Mouse (Mus musculus) ES-Bruce4 (cell line): ENCODE measurements around the gene Zfp488. TPM values are rescaled to one million over a fixed set of nuclear protein-coding genes. Genes with fewer than 3 reads are reported as not detected.
A peak's percentile ranks its signal among the peaks of the same experiment; 100 is the strongest.

Experiments used
- H3K27ac ChIP-seq: 2 replicates; pipeline ENCODE4 v1.5.1; 2012; ENCODE audit warnings: low read length, inconsistent platforms; ENCODE audit not compliant: insufficient read depth
- H3K27me3 ChIP-seq: 2 replicates; pipeline ENCODE4 v1.6.1; 2012; ENCODE audit warnings: mild to moderate bottlenecking, low read length, inconsistent platforms; ENCODE audit not compliant: control insufficient read depth, poor library complexity, insufficient read depth, severe bottlenecking
- H3K36me3 ChIP-seq: 2 replicates; pipeline ENCODE4 v1.6.1; 2012; ENCODE audit warnings: inconsistent platforms, mild to moderate bottlenecking, low read length, moderate library complexity; ENCODE audit not compliant: control insufficient read depth, poor library complexity, insufficient read depth, severe bottlenecking
- H3K4me1 ChIP-seq: one replicate; pipeline ENCODE4 v1.8.1; 2011; ENCODE audit warnings: low read length; ENCODE audit not compliant: control insufficient read depth, insufficient read depth
- H3K4me3 ChIP-seq: 2 replicates; pipeline ENCODE4 v1.5.1; 2011; ENCODE audit warnings: low read depth, mild to moderate bottlenecking, low read length
- H3K9ac ChIP-seq: 2 replicates; pipeline ENCODE4 v1.6.1; 2012; ENCODE audit warnings: low read depth, mild to moderate bottlenecking, inconsistent platforms; ENCODE audit not compliant: poor library complexity, severe bottlenecking
- H3K9me3 ChIP-seq: replicated peaks from 2 replicates; pipeline ENCODE4 v1.6.1; 2012; ENCODE audit warnings: mild to moderate bottlenecking, low read length, inconsistent platforms; ENCODE audit not compliant: control insufficient read depth, poor library complexity, insufficient read depth, severe bottlenecking
- CTCF ChIP-seq: IDR thresholded peaks from one replicate; pipeline ENCODE4 v1.8.1; 2011; ENCODE audit warnings: low read depth, low read length
- EP300 ChIP-seq: IDR thresholded peaks from 2 replicates; pipeline ENCODE4 v1.6.1; 2011; ENCODE audit warnings: low read depth, low read length; ENCODE audit not compliant: insufficient read depth
- POLR2A ChIP-seq: IDR thresholded peaks from one replicate; pipeline ENCODE4 v1.8.1; 2011; ENCODE audit warnings: low read length; ENCODE audit not compliant: insufficient read depth
- polyA plus RNA-seq: library from polyadenylated mRNA; stranded (reverse); fragments of >200 nt; gene quantifications from 2 replicates; pipeline ENCODE4 v1.2.4, GENCODE M21; 2011; ENCODE audit warnings: low read depth; ENCODE audit not compliant: missing spikeins, insufficient read depth, insufficient read length

Gene Zfp488
- polyA plus RNA-seq, 1 experiment, result not detected

DNA sequence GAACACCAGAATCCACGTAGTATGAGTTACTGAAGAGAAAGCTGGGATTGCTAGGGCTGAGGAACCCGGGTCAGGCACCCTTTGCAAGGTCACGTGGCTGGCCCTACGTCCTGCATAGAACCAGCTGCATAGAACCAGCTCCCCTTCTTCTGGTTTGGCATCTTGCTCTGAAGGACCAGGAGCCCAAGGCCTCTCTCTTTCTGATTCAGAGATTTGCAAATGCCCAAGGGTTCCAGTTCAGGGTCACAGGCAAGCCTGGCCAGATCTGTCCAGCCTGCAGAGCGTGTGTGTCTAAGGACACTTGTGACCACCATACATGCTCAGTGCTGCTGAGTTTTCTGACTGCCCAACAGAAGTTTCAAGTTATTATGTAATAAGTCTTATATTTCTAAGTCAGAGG, 36.3 kb downstream of the Zfp488 start:
- no peaks in the 10 kb centered on the region for H3K27me3 ChIP-seq
- no peaks in the 10 kb centered on the region for H3K36me3 ChIP-seq
- no peak overlapping the region for H3K4me3 ChIP-seq
- no peak for TF ChIP-seq CTCF
- TF ChIP-seq EP300, result no peak
- TF ChIP-seq POLR2A, result no peak
- no peaks in the 10 kb centered on the region for H3K9me3 ChIP-seq
- no peaks in the 10 kb centered on the region for H3K4me1 ChIP-seq
- no peak overlapping the region for H3K27ac ChIP-seq
- no peak overlapping the region for H3K9ac ChIP-seq

- no peak within 1 kb of the TSS for H3K9ac ChIP-seq
- TF ChIP-seq POLR2A (no peak), EP300 (no peak), CTCF (no peak)
These were observed 37.8 kb downstream of the Zfp488 start, which contains the start of gene Gdf2 for GRCm38 (mm10) chr14:33940739-33941138. TSS of gene Gdf2 (plus strand) at chr14:33941039.

DNA sequence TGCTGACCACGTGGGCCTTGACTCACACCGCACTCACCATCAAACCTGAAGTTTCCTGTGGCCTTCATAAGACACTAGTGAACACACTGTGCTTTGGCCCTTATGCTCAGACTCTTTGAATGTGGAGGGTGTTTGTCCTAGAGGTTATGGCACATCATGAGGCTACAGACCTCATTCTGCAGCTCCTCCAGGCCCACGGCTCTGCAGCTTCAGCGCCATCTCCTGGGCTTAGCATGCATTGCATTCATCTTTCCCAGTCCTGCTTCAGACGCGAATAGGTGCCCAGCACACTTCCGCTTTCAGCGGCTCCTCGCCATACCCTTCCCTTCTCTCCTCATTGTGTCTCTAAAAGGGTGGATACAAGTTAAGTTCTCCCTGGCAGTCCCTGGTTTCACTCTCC, 39.4 kb downstream of the Zfp488 start:
- H3K4me3 ChIP-seq, result no peak overlapping the region
- H3K36me3 ChIP-seq, result no peaks in the 10 kb centered on the region
- no peak overlapping the region for H3K9ac ChIP-seq
- H3K9me3 ChIP-seq, result no peaks in the 10 kb centered on the region
- H3K27ac ChIP-seq, result no peak overlapping the region
- TF ChIP-seq CTCF, result peak; percentile 90
- no peak for TF ChIP-seq EP300
- no peaks in the 10 kb centered on the region for H3K4me1 ChIP-seq
- H3K27me3 ChIP-seq, result no peaks in the 10 kb centered on the region

More at GRCm38 (mm10) chr14:33940739-33941138, 37.8 kb downstream of the Zfp488 start, which contains the start of gene Gdf2:
- Histone ChIP-seq H3K27me3 (no peaks in the 10 kb centered on the region), H3K36me3 (no peaks in the 10 kb centered on the region), H3K27ac (no peak within 1 kb of the TSS), H3K4me3 (no peak within 1 kb of the TSS), H3K9me3 (no peaks in the 10 kb centered on the region), H3K4me1 (no peaks in the 10 kb centered on the region)

DNA sequence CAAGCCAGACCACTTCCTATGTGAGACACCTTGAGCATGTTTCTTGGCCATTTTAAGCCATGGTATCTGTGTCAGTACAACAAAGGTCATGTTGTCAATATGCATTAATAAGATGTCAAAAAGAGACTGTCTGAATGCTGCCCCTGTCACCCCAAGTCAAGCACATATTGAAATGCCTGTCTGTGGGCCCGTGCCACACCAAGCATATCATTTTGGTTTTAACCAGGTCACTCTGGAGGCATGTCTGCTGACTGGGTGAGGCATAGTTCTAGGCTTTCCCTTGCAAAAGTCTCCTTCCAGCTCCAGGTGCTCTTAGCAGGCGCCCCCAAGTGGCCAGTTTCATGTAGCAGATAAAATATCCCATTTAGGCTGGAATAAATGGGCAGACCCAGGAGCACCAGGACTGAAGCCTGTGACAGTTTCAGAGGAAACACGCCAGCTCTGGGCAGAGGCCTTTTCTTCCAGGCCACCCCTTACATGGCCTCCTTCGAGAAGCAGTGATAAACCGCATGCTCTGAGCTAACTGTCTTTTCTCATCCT, 44.7 kb downstream of the Zfp488 start:
- H3K27ac ChIP-seq, result no peak overlapping the region
- H3K4me3 ChIP-seq, result no peak overlapping the region
- H3K36me3 ChIP-seq, result no peaks in the 10 kb centered on the region
- no peak for TF ChIP-seq POLR2A
- peak; percentile 67 for TF ChIP-seq CTCF
- TF ChIP-seq EP300, result no peak
- no peak overlapping the region for H3K9ac ChIP-seq
- 0 out of 2 replicates have a peak, but pooled peaks cover 2% of the 10 kb centered on the region for H3K27me3 ChIP-seq
- no peaks in the 10 kb centered on the region for H3K9me3 ChIP-seq
- H3K4me1 ChIP-seq, result no peaks in the 10 kb centered on the region

GRCm38 (mm10) chr14:33932935-33933703, 45.4 kb downstream of the Zfp488 start:
- H3K27me3 ChIP-seq, result 0 out of 2 replicates have a peak, but pooled peaks cover 2% of the 10 kb centered on the region
- no peaks in the 10 kb centered on the region for H3K4me1 ChIP-seq
- H3K9me3 ChIP-seq, result no peaks in the 10 kb centered on the region
- no peaks in the 10 kb centered on the region for H3K36me3 ChIP-seq
- no peak overlapping the region for H3K9ac ChIP-seq
- no peak overlapping the region for H3K4me3 ChIP-seq
- no peak overlapping the region for H3K27ac ChIP-seq
- peak; percentile 52 for TF ChIP-seq CTCF
- TF ChIP-seq EP300, result no peak

DNA sequence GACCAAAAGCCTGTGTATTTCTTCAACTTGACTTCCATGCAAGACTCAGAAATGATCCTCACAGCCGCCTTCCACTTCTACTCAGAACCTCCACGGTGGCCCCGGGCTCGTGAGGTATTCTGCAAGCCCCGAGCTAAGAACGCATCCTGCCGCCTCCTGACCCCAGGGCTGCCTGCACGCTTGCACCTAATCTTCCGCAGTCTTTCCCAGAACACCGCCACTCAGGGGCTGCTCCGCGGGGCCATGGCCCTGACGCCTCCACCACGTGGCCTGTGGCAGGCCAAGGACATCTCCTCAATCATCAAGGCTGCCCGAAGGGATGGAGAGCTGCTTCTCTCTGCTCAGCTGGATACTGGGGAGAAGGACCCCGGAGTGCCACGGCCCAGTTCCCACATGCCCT, 46.7 kb downstream of the Zfp488 start:
- Histone ChIP-seq H3K4me3 (0 out of 2 replicates have a peak overlapping the region, but pooled peaks have one; percentile 6), H3K27me3 (0 out of 2 replicates have a peak, but pooled peaks cover 2% of the 10 kb centered on the region), H3K9me3 (no peaks in the 10 kb centered on the region), H3K27ac (no peak overlapping the region), H3K4me1 (no peaks in the 10 kb centered on the region), H3K9ac (no peak overlapping the region), H3K36me3 (no peaks in the 10 kb centered on the region)
- TF ChIP-seq CTCF (no peak), POLR2A (no peak), EP300 (no peak)
